Mouse (Mus musculus) forebrain, embryonic 16.5 days (tissue): ENCODE measurements at regions not wholly inside any gene's neighbourhood (a gene's known extent, or its start where the extent isn't known, plus 50 kb on each side); places are given as distances from the start of the nearest gene placed in this dataset.

Experiments used
- ATAC-seq: fragments of 200-750 bp; cut with Nextera tagmentation; 2 replicates; pipeline ENCODE4 v1.8.0; 2017; ENCODE audit warnings: mild to moderate bottlenecking, moderate library complexity
- H3K27ac ChIP-seq: fragments of 300-500 bp; sonication (generic); 2 replicates; pipeline ENCODE4 v1.5.1; 2014; ENCODE audit warnings: low read length, control low read depth
- H3K27me3 ChIP-seq: fragments of 300-500 bp; sonication (generic); replicated peaks from 2 replicates; pipeline ENCODE4 v1.6.1; 2014; ENCODE audit warnings: low read length; ENCODE audit not compliant: control insufficient read depth, insufficient read depth
- H3K36me3 ChIP-seq: fragments of 300-500 bp; sonication (generic); 2 replicates; pipeline ENCODE4 v1.6.1; 2014; ENCODE audit not compliant: control insufficient read depth, insufficient read depth
- H3K4me1 ChIP-seq: fragments of 300-500 bp; sonication (generic); replicated peaks from 2 replicates; pipeline ENCODE4 v1.6.1; 2014; ENCODE audit warnings: low read length; ENCODE audit not compliant: control insufficient read depth, insufficient read depth
- H3K4me2 ChIP-seq: fragments of 300-500 bp; sonication (generic); 2 replicates; pipeline ENCODE4 v1.6.1; 2014; ENCODE audit warnings: mild to moderate bottlenecking, low read length, control low read depth
- H3K4me3 ChIP-seq: fragments of 300-500 bp; sonication (generic); replicated peaks from 2 replicates; pipeline ENCODE4 v1.5.1; 2014; ENCODE audit warnings: mild to moderate bottlenecking, low read length, control low read depth
- H3K9ac ChIP-seq: fragments of 300-500 bp; sonication (generic); replicated peaks from 2 replicates; pipeline ENCODE4 v1.6.1; 2014; ENCODE audit warnings: low read depth, low read length, control low read depth
- H3K9me3 ChIP-seq: fragments of 300-500 bp; sonication (generic); 2 replicates; pipeline ENCODE4 v1.6.1; 2016; ENCODE audit warnings: low read length; ENCODE audit not compliant: control insufficient read depth
- WGBS: fragments of 180-500 bp; shearing (Covaris S2); extraction: QIAGEN DNeasy Blood & Tissue Kit; methylation state at CpG from one replicate; pipeline ENCODE4 v1.1.7; 2014; 5-methylcytosine and 5-hydroxymethylcytosine counted together

- Histone ChIP-seq H3K27ac (no peak overlapping the region), H3K36me3 (no peaks in the 10 kb centered on the region), H3K4me2 (no peak overlapping the region), H3K27me3 (no peaks in the 10 kb centered on the region), H3K9ac (no peak overlapping the region), H3K4me1 (no peaks in the 10 kb centered on the region), H3K9me3 (no peaks in the 10 kb centered on the region), H3K4me3 (no peak overlapping the region)
- 73% methylated on average over 4 of the region's 4 CpGs for WGBS
- ATAC-seq: no peak
These were observed 91.3 kb downstream of the Smim20 start for GRCm38 (mm10) chr5:53358181-53358580.

- H3K4me3 ChIP-seq: no peak overlapping the region
- 90% methylated on average over 12 of the region's 12 CpGs for WGBS
- no peak overlapping the region for H3K27ac ChIP-seq
- no peaks in the 10 kb centered on the region for H3K9me3 ChIP-seq
- no peaks in the 10 kb centered on the region for H3K4me1 ChIP-seq
- no peaks in the 10 kb centered on the region for H3K27me3 ChIP-seq
- H3K36me3 ChIP-seq: no peaks in the 10 kb centered on the region
- no peak overlapping the region for H3K9ac ChIP-seq
- no peak for ATAC-seq
- no peak overlapping the region for H3K4me2 ChIP-seq
These were observed 93.0 kb downstream of the Smim20 start for GRCm38 (mm10) chr5:53359887-53360286.

- H3K27ac ChIP-seq: no peak overlapping the region
- H3K4me2 ChIP-seq: no peak overlapping the region
- no peaks in the 10 kb centered on the region for H3K9me3 ChIP-seq
- no peaks in the 10 kb centered on the region for H3K4me1 ChIP-seq
- no peak for ATAC-seq
- H3K27me3 ChIP-seq: no peaks in the 10 kb centered on the region
- no peak overlapping the region for H3K4me3 ChIP-seq
- WGBS: 84% methylated on average over 6 of the region's 6 CpGs
- H3K9ac ChIP-seq: no peak overlapping the region
- H3K36me3 ChIP-seq: no peaks in the 10 kb centered on the region
These were observed 94.4 kb downstream of the Smim20 start for GRCm38 (mm10) chr5:53361295-53361694.

- Histone ChIP-seq H3K36me3 (no peaks in the 10 kb centered on the region), H3K9ac (no peak overlapping the region), H3K4me2 (no peak overlapping the region), H3K9me3 (no peaks in the 10 kb centered on the region), H3K27me3 (no peaks in the 10 kb centered on the region), H3K27ac (no peak overlapping the region), H3K4me1 (no peaks in the 10 kb centered on the region), H3K4me3 (no peak overlapping the region)
- WGBS: 75% methylated on average over 8 of the region's 8 CpGs
- ATAC-seq: peak; percentile 73
These were observed 97.0 kb downstream of the Smim20 start for GRCm38 (mm10) chr5:53363898-53364297.

GRCm38 (mm10) chr5:53366882-53367561 lies 98.9 kb upstream of the Rbpj start:
- no peaks in the 10 kb centered on the region for H3K9me3 ChIP-seq
- no peaks in the 10 kb centered on the region; the same call in 1 of the 2 replicates for H3K4me1 ChIP-seq
- no peak overlapping the region for H3K4me3 ChIP-seq
- WGBS: 58% methylated on average over 6 of the region's 6 CpGs
- no peaks in the 10 kb centered on the region for H3K36me3 ChIP-seq
- H3K27me3 ChIP-seq: no peaks in the 10 kb centered on the region
- H3K27ac ChIP-seq: no peak overlapping the region
- no peak overlapping the region for H3K4me2 ChIP-seq
- H3K9ac ChIP-seq: no peak overlapping the region
- ATAC-seq: peak; percentile 18; the same call in 1 of the 2 replicates

GRCm38 (mm10) chr5:53370272-53370671 lies 95.7 kb upstream of the Rbpj start:
- Histone ChIP-seq H3K27ac (no peak overlapping the region), H3K9me3 (no peaks in the 10 kb centered on the region), H3K4me1 (no peaks in the 10 kb centered on the region; the same call in 1 of the 2 replicates), H3K9ac (no peak overlapping the region), H3K4me3 (no peak overlapping the region), H3K27me3 (no peaks in the 10 kb centered on the region), H3K36me3 (no peaks in the 10 kb centered on the region), H3K4me2 (no peak overlapping the region)
- WGBS: 86% methylated on average over 7 of the region's 7 CpGs
- ATAC-seq: no peak

- H3K4me3 ChIP-seq: no peak overlapping the region
- peak; percentile 38 for ATAC-seq
- no peaks in the 10 kb centered on the region for H3K27me3 ChIP-seq
- no peak overlapping the region for H3K4me2 ChIP-seq
- no peak overlapping the region for H3K9ac ChIP-seq
- no peak overlapping the region for H3K27ac ChIP-seq
- WGBS: 74% methylated on average over 3 of the region's 3 CpGs
- H3K36me3 ChIP-seq: no peaks in the 10 kb centered on the region
- no peaks in the 10 kb centered on the region for H3K9me3 ChIP-seq
- no peaks in the 10 kb centered on the region; the same call in 1 of the 2 replicates for H3K4me1 ChIP-seq
These were observed 94.3 kb upstream of the Rbpj start for GRCm38 (mm10) chr5:53371638-53372037.

- WGBS: 85% methylated on average over 2 of the region's 2 CpGs
- Histone ChIP-seq H3K9me3 (no peaks in the 10 kb centered on the region), H3K4me2 (no peak overlapping the region), H3K27me3 (no peaks in the 10 kb centered on the region), H3K4me3 (no peak overlapping the region), H3K9ac (no peak overlapping the region), H3K27ac (no peak overlapping the region), H3K4me1 (no peaks in the 10 kb centered on the region; the same call in 1 of the 2 replicates), H3K36me3 (no peaks in the 10 kb centered on the region)
- no peak for ATAC-seq
These were observed 92.6 kb upstream of the Rbpj start for GRCm38 (mm10) chr5:53373315-53373714.

GRCm38 (mm10) chr5:53376856-53377255 lies 89.1 kb upstream of the Rbpj start:
- no peak overlapping the region for H3K4me2 ChIP-seq
- 49% methylated on average over 7 of the region's 7 CpGs for WGBS

GRCm38 (mm10) chr5:53377698-53378097 lies 88.3 kb upstream of the Rbpj start:
- no peak overlapping the region for H3K4me2 ChIP-seq
- 80% methylated on average over 2 of the region's 2 CpGs for WGBS
- H3K27ac ChIP-seq: no peak overlapping the region
- ATAC-seq: no peak
- no peak overlapping the region for H3K4me3 ChIP-seq
- no peak overlapping the region for H3K9ac ChIP-seq
- H3K36me3 ChIP-seq: no peaks in the 10 kb centered on the region
- peaks cover 4% of the 10 kb centered on the region; the same call in 1 of the 2 replicates for H3K4me1 ChIP-seq
- no peaks in the 10 kb centered on the region for H3K27me3 ChIP-seq
- H3K9me3 ChIP-seq: no peaks in the 10 kb centered on the region

More at GRCm38 (mm10) chr5:53376856-53377255, 89.1 kb upstream of the Rbpj start:
- Histone ChIP-seq H3K27ac (no peak overlapping the region), H3K9ac (no peak overlapping the region), H3K4me3 (no peak overlapping the region), H3K9me3 (no peaks in the 10 kb centered on the region), H3K27me3 (no peaks in the 10 kb centered on the region), H3K36me3 (no peaks in the 10 kb centered on the region), H3K4me1 (peaks cover 4% of the 10 kb centered on the region; the same call in 1 of the 2 replicates)
- no peak for ATAC-seq
